Mouse (Mus musculus): ENCODE results near the gene Lsm2. TPM values are rescaled to one million over a fixed set of nuclear protein-coding genes. Genes with fewer than 3 reads are reported as not detected.
"Not testable (repeated sequence)": the region's sequence is repeated elsewhere in the genome, so short reads cannot be mapped to it uniquely, and the experiment has no call there.

Gene Lsm2
- polyA plus RNA-seq, 1 experiment from 2014 or later: 200 TPM

GRCm38 (mm10) chr17:35029691-35030532 is 48.2 kb downstream of the Lsm2 start:
- no peak overlapping the region for H3K4me2 ChIP-seq (replicated peaks)
- 0 out of 2 replicates have a peak overlapping the region, but pooled peaks have one; percentile 31 for H3K9ac ChIP-seq
- H3K27ac ChIP-seq: no peak overlapping the region
- 35% methylated on average over 19 of the region's 19 CpGs for WGBS
- no peaks in the 10 kb centered on the region for H3K27me3 ChIP-seq
- no peaks in the 10 kb centered on the region for H3K9me3 ChIP-seq
- ATAC-seq (ENCODE audit: low FRiP score, low read depth): no peak
- H3K4me1 ChIP-seq: peaks cover 27% of the 10 kb centered on the region
- no peak overlapping the region for H3K4me3 ChIP-seq
- no peaks in the 10 kb centered on the region for H3K36me3 ChIP-seq

- H3K27ac ChIP-seq: no peak overlapping the region
These were observed 49.6 kb downstream of the Lsm2 start for GRCm38 (mm10) chr17:35031272-35031671.

GRCm38 (mm10) chr17:35031880-35032279 is 50.2 kb downstream of the Lsm2 start:
- no peaks in the 10 kb centered on the region for H3K36me3 ChIP-seq
- 72% methylated on average over 7 of the region's 7 CpGs for WGBS
- H3K4me3 ChIP-seq: no peak overlapping the region
- peaks cover 16% of the 10 kb centered on the region for H3K4me1 ChIP-seq
- H3K27me3 ChIP-seq: no peaks in the 10 kb centered on the region
- H3K4me2 ChIP-seq (replicated peaks): no peak overlapping the region
- H3K27ac ChIP-seq: no peak overlapping the region
- no peak overlapping the region for H3K9ac ChIP-seq
- H3K9me3 ChIP-seq: no peaks in the 10 kb centered on the region
- ATAC-seq (ENCODE audit: low FRiP score, low read depth): no peak

More at GRCm38 (mm10) chr17:35031272-35031671, 49.6 kb downstream of the Lsm2 start:
- no peaks in the 10 kb centered on the region for H3K36me3 ChIP-seq
- H3K4me3 ChIP-seq: no peak overlapping the region
- 88% methylated on average over 11 of the region's 11 CpGs for WGBS
- H3K27me3 ChIP-seq: no peaks in the 10 kb centered on the region
- H3K9ac ChIP-seq: no peak overlapping the region
- ATAC-seq (ENCODE audit: low FRiP score, low read depth): no peak
- peaks cover 21% of the 10 kb centered on the region for H3K4me1 ChIP-seq
- no peaks in the 10 kb centered on the region for H3K9me3 ChIP-seq
- H3K4me2 ChIP-seq (replicated peaks): no peak overlapping the region

- Histone ChIP-seq H3K9me3 (no peaks in the 10 kb centered on the region), H3K4me2 (replicated peaks) (no peak overlapping the region), H3K9ac (no peak overlapping the region), H3K4me1 (peaks cover 13% of the 10 kb centered on the region), H3K27ac (no peak overlapping the region), H3K36me3 (no peaks in the 10 kb centered on the region), H3K4me3 (no peak overlapping the region), H3K27me3 (no peaks in the 10 kb centered on the region)
- ATAC-seq (ENCODE audit: low FRiP score, low read depth): no peak
- WGBS: 73% methylated on average over 8 of the region's 8 CpGs
These were observed 50.7 kb downstream of the Lsm2 start for GRCm38 (mm10) chr17:35032323-35032870.

GRCm38 (mm10) chr17:35033703-35034102 is 52.0 kb downstream of the Lsm2 start:
- H3K4me3 ChIP-seq; H3K9me3 ChIP-seq; H3K27ac ChIP-seq; H3K4me2 ChIP-seq (replicated peaks); H3K9ac ChIP-seq; H3K4me1 ChIP-seq; H3K27me3 ChIP-seq; H3K36me3 ChIP-seq; ATAC-seq (ENCODE audit: low FRiP score, low read depth): not testable (repeated sequence)
- 74% methylated on average over 1 of the region's 1 CpGs for WGBS

GRCm38 (mm10) chr17:35034896-35035295 is 53.2 kb downstream of the Lsm2 start:
- WGBS: 76% methylated on average over 6 of the region's 6 CpGs
- no peak overlapping the region for H3K9ac ChIP-seq
- no peak for ATAC-seq (ENCODE audit: low FRiP score, low read depth)
- H3K27me3 ChIP-seq: no peaks in the 10 kb centered on the region
- no peaks in the 10 kb centered on the region for H3K36me3 ChIP-seq
- no peak overlapping the region for H3K27ac ChIP-seq
- no peak overlapping the region for H3K4me2 ChIP-seq (replicated peaks)
- H3K9me3 ChIP-seq: no peaks in the 10 kb centered on the region
- H3K4me3 ChIP-seq: no peak overlapping the region
- H3K4me1 ChIP-seq: peaks cover 3% of the 10 kb centered on the region

Other genes starting within 250 kb of the Lsm2 start
- 0.06 and 0.17 TPM in 2 replicates for gene C4b, start 238.0 kb upstream of the Lsm2 start, polyA plus RNA-seq (2015; fragmentation: Nextera tagmentation; extraction: Ambion mirVana)
- gene Cyp21a1, start 177.3 kb upstream of the Lsm2 start, polyA plus RNA-seq (2015; fragmentation: Nextera tagmentation; extraction: Ambion mirVana): 0.18 TPM in 1 of 2 replicates, not detected in the other
- gene Stk19, start 144.9 kb upstream of the Lsm2 start, polyA plus RNA-seq (2015; fragmentation: Nextera tagmentation; extraction: Ambion mirVana): 28.2 and 28.7 TPM in 2 replicates
- 62.8 and 74.3 TPM in 2 replicates for gene Dxo, start 144.8 kb upstream of the Lsm2 start, polyA plus RNA-seq (2015; fragmentation: Nextera tagmentation; extraction: Ambion mirVana)
- gene Skiv2l, start 131.7 kb upstream of the Lsm2 start, polyA plus RNA-seq (2015; fragmentation: Nextera tagmentation; extraction: Ambion mirVana): 54.0 and 55.2 TPM in 2 replicates
- gene Nelfe, start 131.5 kb upstream of the Lsm2 start, polyA plus RNA-seq (2015; fragmentation: Nextera tagmentation; extraction: Ambion mirVana): 114 and 126 TPM in 2 replicates
- 1.9 and 2.0 TPM in 2 replicates for gene Cfb, start 119.3 kb upstream of the Lsm2 start, polyA plus RNA-seq (2015; fragmentation: Nextera tagmentation; extraction: Ambion mirVana)
- 5.4 TPM in 2 replicates for gene Zbtb12, start 102.4 kb upstream of the Lsm2 start, polyA plus RNA-seq (2015; fragmentation: Nextera tagmentation; extraction: Ambion mirVana)
- gene Gm20547, start 99.8 kb upstream of the Lsm2 start, polyA plus RNA-seq (2015; fragmentation: Nextera tagmentation; extraction: Ambion mirVana): not detected in 2 replicates
- gene C2, start 83.6 kb upstream of the Lsm2 start, polyA plus RNA-seq (2015; fragmentation: Nextera tagmentation; extraction: Ambion mirVana): 1.6 and 2.4 TPM in 2 replicates
- 97.0 and 103 TPM in 2 replicates for gene Ehmt2, start 83.4 kb upstream of the Lsm2 start, polyA plus RNA-seq (2015; fragmentation: Nextera tagmentation; extraction: Ambion mirVana)
- gene Slc44a4, start 67.4 kb upstream of the Lsm2 start, polyA plus RNA-seq (2015; fragmentation: Nextera tagmentation; extraction: Ambion mirVana): 0.14 TPM in 1 of 2 replicates, not detected in the other
- gene Neu1, start 50.6 kb upstream of the Lsm2 start, polyA plus RNA-seq (2015; fragmentation: Nextera tagmentation; extraction: Ambion mirVana): 20.0 and 21.0 TPM in 2 replicates
- 0.32 and 0.43 TPM in 2 replicates for gene Hspa1b, start 22.6 kb upstream of the Lsm2 start, polyA plus RNA-seq (2015; fragmentation: Nextera tagmentation; extraction: Ambion mirVana)
- gene Gm20481, start 11.9 kb upstream of the Lsm2 start, polyA plus RNA-seq (2015; fragmentation: Nextera tagmentation; extraction: Ambion mirVana): not detected in 2 replicates
- 3.7 and 4.4 TPM in 2 replicates for gene Hspa1a, start 9.7 kb upstream of the Lsm2 start, polyA plus RNA-seq (2015; fragmentation: Nextera tagmentation; extraction: Ambion mirVana)
- 0.49 and 0.81 TPM in 2 replicates for gene Hspa1l, start 9.2 kb upstream of the Lsm2 start, polyA plus RNA-seq (2015; fragmentation: Nextera tagmentation; extraction: Ambion mirVana)
- 102 and 110 TPM in 2 replicates for gene Vars, start 19.1 kb downstream of the Lsm2 start, polyA plus RNA-seq (2015; fragmentation: Nextera tagmentation; extraction: Ambion mirVana)
- gene Vwa7, start 34.7 kb downstream of the Lsm2 start, polyA plus RNA-seq (2015; fragmentation: Nextera tagmentation; extraction: Ambion mirVana): 0.17 TPM in 2 replicates
- gene Sapcd1, start 46.2 kb downstream of the Lsm2 start, polyA plus RNA-seq (2015; fragmentation: Nextera tagmentation; extraction: Ambion mirVana): 7.2 and 8.2 TPM in 2 replicates
- gene Msh5, start 64.9 kb downstream of the Lsm2 start, polyA plus RNA-seq (2015; fragmentation: Nextera tagmentation; extraction: Ambion mirVana): 2.6 and 4.6 TPM in 2 replicates
- 247 and 266 TPM in 2 replicates for gene Clic1, start 68.1 kb downstream of the Lsm2 start, polyA plus RNA-seq (2015; fragmentation: Nextera tagmentation; extraction: Ambion mirVana)
- 423 and 428 TPM in 2 replicates for gene Ddah2, start 77.2 kb downstream of the Lsm2 start, polyA plus RNA-seq (2015; fragmentation: Nextera tagmentation; extraction: Ambion mirVana)
- gene Ly6g6c, start 83.5 kb downstream of the Lsm2 start, polyA plus RNA-seq (2015; fragmentation: Nextera tagmentation; extraction: Ambion mirVana): 0.15 TPM in 1 of 2 replicates, not detected in the other
- gene Mpig6b, start 84.3 kb downstream of the Lsm2 start, polyA plus RNA-seq (2015; fragmentation: Nextera tagmentation; extraction: Ambion mirVana): 0.29 and 0.71 TPM in 2 replicates
- gene Ly6g6e, start 95.0 kb downstream of the Lsm2 start, polyA plus RNA-seq (2015; fragmentation: Nextera tagmentation; extraction: Ambion mirVana): 2.0 and 3.4 TPM in 2 replicates
- gene Ly6g6d, start 96.2 kb downstream of the Lsm2 start, polyA plus RNA-seq (2015; fragmentation: Nextera tagmentation; extraction: Ambion mirVana): 0.57 and 0.65 TPM in 2 replicates
- gene Ly6g6f, start 103.7 kb downstream of the Lsm2 start, polyA plus RNA-seq (2015; fragmentation: Nextera tagmentation; extraction: Ambion mirVana): 0.17 and 0.28 TPM in 2 replicates
- 93.1 and 94.9 TPM in 2 replicates for gene Abhd16a, start 107.4 kb downstream of the Lsm2 start, polyA plus RNA-seq (2015; fragmentation: Nextera tagmentation; extraction: Ambion mirVana)
- not detected in 2 replicates for gene Ly6g5c, start 126.4 kb downstream of the Lsm2 start, polyA plus RNA-seq (2015; fragmentation: Nextera tagmentation; extraction: Ambion mirVana)
- gene Ly6g5b, start 133.6 kb downstream of the Lsm2 start, polyA plus RNA-seq (2015; fragmentation: Nextera tagmentation; extraction: Ambion mirVana): 0.91 and 1.1 TPM in 2 replicates
- gene Gpank1, start 139.6 kb downstream of the Lsm2 start, polyA plus RNA-seq (2015; fragmentation: Nextera tagmentation; extraction: Ambion mirVana): 21.3 and 21.9 TPM in 2 replicates
- gene Csnk2b, start 140.2 kb downstream of the Lsm2 start, polyA plus RNA-seq (2015; fragmentation: Nextera tagmentation; extraction: Ambion mirVana): 279 and 284 TPM in 2 replicates
- gene D17H6S53E, start 144.5 kb downstream of the Lsm2 start, polyA plus RNA-seq (2015; fragmentation: Nextera tagmentation; extraction: Ambion mirVana): 11.7 and 13.4 TPM in 2 replicates
- gene Apom, start 150.2 kb downstream of the Lsm2 start, polyA plus RNA-seq (2015; fragmentation: Nextera tagmentation; extraction: Ambion mirVana): 3.2 TPM in 1 of 2 replicates, not detected in the other
- 66.7 and 67.2 TPM in 2 replicates for gene Bag6, start 153.3 kb downstream of the Lsm2 start, polyA plus RNA-seq (2015; fragmentation: Nextera tagmentation; extraction: Ambion mirVana)
- 217 and 227 TPM in 2 replicates for gene Prrc2a, start 183.0 kb downstream of the Lsm2 start, polyA plus RNA-seq (2015; fragmentation: Nextera tagmentation; extraction: Ambion mirVana)
- gene Aif1, start 194.2 kb downstream of the Lsm2 start, polyA plus RNA-seq (2015; fragmentation: Nextera tagmentation; extraction: Ambion mirVana): 9.0 and 10.2 TPM in 2 replicates
- gene Lst1, start 206.6 kb downstream of the Lsm2 start, polyA plus RNA-seq (2015; fragmentation: Nextera tagmentation; extraction: Ambion mirVana): 10.1 and 12.1 TPM in 2 replicates
- 0.99 and 1.3 TPM in 2 replicates for gene Ltb, start 212.6 kb downstream of the Lsm2 start, polyA plus RNA-seq (2015; fragmentation: Nextera tagmentation; extraction: Ambion mirVana)
- gene Tnf, start 220.1 kb downstream of the Lsm2 start, polyA plus RNA-seq (2015; fragmentation: Nextera tagmentation; extraction: Ambion mirVana): 0.27 and 0.36 TPM in 2 replicates
- not detected in 2 replicates for gene Lta, start 223.5 kb downstream of the Lsm2 start, polyA plus RNA-seq (2015; fragmentation: Nextera tagmentation; extraction: Ambion mirVana)
- gene Gm16181, start 239.0 kb downstream of the Lsm2 start, polyA plus RNA-seq (2015; fragmentation: Nextera tagmentation; extraction: Ambion mirVana): 0.40 and 0.60 TPM in 2 replicates

Measured in limb, embryonic 13.5 days (tissue).